Mouse (Mus musculus) midbrain, postnatal 0 days (tissue): ENCODE data around the gene Ergic1. TPM values are rescaled to one million over a fixed set of nuclear protein-coding genes. Genes with fewer than 3 reads are reported as not detected.

Experiments
- ATAC-seq: fragments of 200-750 bp; cut with Nextera tagmentation; 2 replicates; pipeline ENCODE4 v1.8.0; 2017; ENCODE audit warnings: moderate number of reproducible peaks, mild to moderate bottlenecking, moderate TSS enrichment, moderate library complexity; ENCODE audit not compliant: low FRiP score
- DNase-seq: peaks from one replicate; pipeline ENCODE4 v3.0.0-alpha.2; 2015; ENCODE audit warnings: low spot score
- H3K27ac ChIP-seq: fragments of 300-500 bp; sonication (generic); 2 replicates; pipeline ENCODE4 v1.5.1; 2014; ENCODE audit warnings: low read depth, mild to moderate bottlenecking, low read length, mixed read lengths
- H3K27me3 ChIP-seq: fragments of 300-500 bp; sonication (generic); 2 replicates; pipeline ENCODE4 v1.6.1; 2014; ENCODE audit warnings: low read length, control low read depth, mixed read lengths; ENCODE audit not compliant: insufficient read depth
- H3K36me3 ChIP-seq: fragments of 300-500 bp; sonication (generic); 2 replicates; pipeline ENCODE4 v1.6.1; 2014; ENCODE audit warnings: low read length, control low read depth, mixed read lengths; ENCODE audit not compliant: insufficient read depth
- H3K4me1 ChIP-seq: fragments of 300-500 bp; sonication (generic); 2 replicates; pipeline ENCODE4 v1.6.1; 2014; ENCODE audit warnings: mild to moderate bottlenecking, control low read depth, antibody characterized with exemption, low read length, mixed read lengths; ENCODE audit not compliant: insufficient read depth
- H3K4me2 ChIP-seq: fragments of 300-500 bp; sonication (generic); 2 replicates; pipeline ENCODE4 v1.6.1; 2014; ENCODE audit warnings: low read depth, mild to moderate bottlenecking, low read length, mixed read lengths; ENCODE audit not compliant: poor library complexity, severe bottlenecking
- H3K4me3 ChIP-seq: fragments of 300-500 bp; sonication (generic); 2 replicates; pipeline ENCODE4 v1.5.1; 2014; ENCODE audit warnings: low read depth, mild to moderate bottlenecking, low read length, moderate library complexity
- H3K9ac ChIP-seq: fragments of 300-500 bp; sonication (generic); replicated peaks from 2 replicates; pipeline ENCODE4 v1.6.1; 2014; ENCODE audit warnings: mild to moderate bottlenecking, low read length, moderate library complexity, mixed read lengths; ENCODE audit not compliant: poor library complexity, severe bottlenecking
- H3K9me3 ChIP-seq: fragments of 300-500 bp; sonication (generic); 2 replicates; pipeline ENCODE4 v1.6.1; 2016; ENCODE audit warnings: low read length, control low read depth
- CTCF ChIP-seq: IDR thresholded peaks from 2 replicates; pipeline ENCODE4 v1.5.1; 2016; ENCODE audit warnings: antibody characterized with exemption, mild to moderate bottlenecking
- WGBS: fragments of 180-500 bp; shearing (Covaris S2); extraction: QIAGEN DNeasy Blood & Tissue Kit; methylation state at CpG from one replicate; pipeline ENCODE4 v1.1.7; 2014; 5-methylcytosine and 5-hydroxymethylcytosine counted together
- microRNA-seq: library from miRNA; unstranded; fragments of <30 nt; microRNA quantifications from one replicate; pipeline ENCODE4, GENCODE M21; 2016; ENCODE audit warnings: borderline number of aligned reads
- polyA plus RNA-seq: library from polyadenylated mRNA; unstranded; fragments of >200 nt; fragmentation: Nextera tagmentation; extraction: Ambion mirVana; gene quantifications from 2 replicates; pipeline ENCODE4 v1.2.1, GENCODE M21; 2015
- total RNA-seq: library from RNA; depleted of rRNA; stranded (reverse); fragments of >200 nt; gene quantifications from 2 replicates; pipeline ENCODE4 v1.2.3, GENCODE M21; 2014; rRNA removed

Ergic1 gene
- total and polyA plus RNA-seq, 2 experiments from 2014 or later: 99.6 to 216 TPM

- H3K9me3 ChIP-seq: no peaks in the 10 kb centered on the region
- 90% methylated on average over 5 of the region's 5 CpGs for WGBS
- no peak overlapping the region for H3K4me3 ChIP-seq
- H3K27ac ChIP-seq: no peak overlapping the region
- TF ChIP-seq CTCF: peak; percentile 40
- H3K9ac ChIP-seq: no peak overlapping the region
- H3K4me2 ChIP-seq: no peak overlapping the region
- H3K27me3 ChIP-seq: no peaks in the 10 kb centered on the region
- ATAC-seq: no peak
- no peaks in the 10 kb centered on the region for H3K4me1 ChIP-seq
- H3K36me3 ChIP-seq: peaks cover 29% of the 10 kb centered on the region
- no peak for DNase-seq
Measured at GRCm38 (mm10) chr17:26698846-26699245, 137.6 kb downstream of the Ergic1 start.

- H3K4me3 ChIP-seq: no peak overlapping the region
- DNase-seq (no peak), ATAC-seq (no peak)
- no peak overlapping the region for H3K9ac ChIP-seq
- no peaks in the 10 kb centered on the region for H3K9me3 ChIP-seq
- H3K27ac ChIP-seq: no peak overlapping the region
- no peaks in the 10 kb centered on the region for H3K4me1 ChIP-seq
- no peak overlapping the region for H3K4me2 ChIP-seq
- TF ChIP-seq CTCF: no peak
- 96% methylated on average over 10 of the region's 10 CpGs for WGBS
- peaks cover 29% of the 10 kb centered on the region for H3K36me3 ChIP-seq
- H3K27me3 ChIP-seq: no peaks in the 10 kb centered on the region
Measured at GRCm38 (mm10) chr17:26699819-26700616, 138.7 kb downstream of the Ergic1 start.

GRCm38 (mm10) chr17:26701565-26701964, 140.3 kb downstream of the Ergic1 start:
- no peaks in the 10 kb centered on the region for H3K4me1 ChIP-seq
- no peak overlapping the region for H3K4me3 ChIP-seq
- TF ChIP-seq CTCF: no peak
- peaks cover 26% of the 10 kb centered on the region for H3K36me3 ChIP-seq
- WGBS: 74% methylated on average over 13 of the region's 13 CpGs
- no peak overlapping the region for H3K4me2 ChIP-seq
- H3K9ac ChIP-seq: no peak overlapping the region
- ATAC-seq (no peak), DNase-seq (no peak)
- H3K27me3 ChIP-seq: no peaks in the 10 kb centered on the region
- H3K27ac ChIP-seq: no peak overlapping the region
- no peaks in the 10 kb centered on the region for H3K9me3 ChIP-seq

GRCm38 (mm10) chr17:26702621-26703020, 141.3 kb downstream of the Ergic1 start:
- WGBS: 85% methylated on average over 4 of the region's 4 CpGs
- Histone ChIP-seq H3K4me3 (no peak overlapping the region), H3K9me3 (no peaks in the 10 kb centered on the region), H3K36me3 (peaks cover 22% of the 10 kb centered on the region), H3K27me3 (no peaks in the 10 kb centered on the region), H3K27ac (no peak overlapping the region), H3K4me1 (no peaks in the 10 kb centered on the region), H3K4me2 (no peak overlapping the region), H3K9ac (no peak overlapping the region)
- TF ChIP-seq CTCF: no peak
- ATAC-seq (no peak), DNase-seq (no peak)

GRCm38 (mm10) chr17:26703671-26704070, 142.4 kb downstream of the Ergic1 start:
- H3K27me3 ChIP-seq: no peaks in the 10 kb centered on the region
- WGBS: 91% methylated on average over 4 of the region's 4 CpGs
- H3K9ac ChIP-seq: no peak overlapping the region
- DNase-seq (no peak), ATAC-seq (no peak)
- H3K4me1 ChIP-seq: no peaks in the 10 kb centered on the region
- no peak overlapping the region for H3K4me3 ChIP-seq
- no peaks in the 10 kb centered on the region for H3K9me3 ChIP-seq
- H3K4me2 ChIP-seq: no peak overlapping the region
- no peak overlapping the region for H3K27ac ChIP-seq
- TF ChIP-seq CTCF: no peak
- peaks cover 15% of the 10 kb centered on the region for H3K36me3 ChIP-seq

- TF ChIP-seq CTCF: no peak
- Histone ChIP-seq H3K9ac (no peak overlapping the region), H3K4me3 (no peak overlapping the region), H3K4me1 (no peaks in the 10 kb centered on the region), H3K9me3 (no peaks in the 10 kb centered on the region), H3K36me3 (peaks cover 5% of the 10 kb centered on the region; the same call in 1 of the 2 replicates), H3K27me3 (no peaks in the 10 kb centered on the region), H3K4me2 (no peak overlapping the region), H3K27ac (no peak overlapping the region)
- 72% methylated on average over 11 of the region's 11 CpGs for WGBS
- no peak for ATAC-seq
- DNase-seq: peak; percentile 31
Measured at GRCm38 (mm10) chr17:26705463-26706359, 144.4 kb downstream of the Ergic1 start.

Small RNA genes within 50 kb of the gene (microRNA-seq; reads per million reads assigned to microRNA genes)
- gene Gm22420: not detected

Other genes with a start within 250 kb of the Ergic1 start
- gene Neurl1b, start 146.7 kb upstream of the Ergic1 start, total RNA-seq: 51.1 and 69.7 TPM in 2 replicates
- 2.1 and 2.3 TPM in 2 replicates for gene Neurl1b, start 146.7 kb upstream of the Ergic1 start, polyA plus RNA-seq
- 42.0 and 46.8 TPM in 2 replicates for gene Dusp1, start 639 bp downstream of the Ergic1 start, total RNA-seq
- gene Dusp1, start 639 bp downstream of the Ergic1 start, polyA plus RNA-seq: 25.5 and 26.0 TPM in 2 replicates
- gene Atp6v0e, start 101.7 kb downstream of the Ergic1 start, total RNA-seq: 45.0 and 85.3 TPM in 2 replicates
- gene Atp6v0e, start 101.7 kb downstream of the Ergic1 start, polyA plus RNA-seq: 80.6 and 86.8 TPM in 2 replicates
- 18.5 and 28.0 TPM in 2 replicates for gene Crebrf, start 154.2 kb downstream of the Ergic1 start, total RNA-seq
- 10.2 and 11.5 TPM in 2 replicates for gene Crebrf, start 154.2 kb downstream of the Ergic1 start, polyA plus RNA-seq
- 48.2 and 56.8 TPM in 2 replicates for gene Bnip1, start 219.6 kb downstream of the Ergic1 start, total RNA-seq
- gene Bnip1, start 219.6 kb downstream of the Ergic1 start, polyA plus RNA-seq: 53.4 and 53.7 TPM in 2 replicates